Comparison of ENCODE assay signal across 12 mouse cellular contexts in genomic region chr17:72938026-72938795, GRCm38 (mm10). TPM values are rescaled to one million over a fixed set of nuclear protein-coding genes. Genes with fewer than 3 reads are reported as not detected.
A peak's percentile ranks its signal among the peaks of the same experiment; 100 is the strongest.
DNase-seq lines count a peak whose midpoint lies in the region; ATAC-seq and TF ChIP-seq lines count a peak whose summit lies in the region.
"Had no signal": no experiment of that assay in that cellular context is flagged by ENCODE, and none has a peak within 500 bp of the region (broad histone marks: within the 10 kb centered on the region; RNA-seq: fewer than 3 reads in every experiment).

No protein-coding gene starts in this region.

- WGBS in spleen, adult 2 months = 77% methylated on average over 11 of the region's 11 CpGs
- 55% methylated on average over 11 of the region's 11 CpGs for WGBS in heart, embryonic 16.5 days
- WGBS in stomach, embryonic 15.5 days = 69% methylated on average over 11 of the region's 11 CpGs
- 89% methylated on average over 11 of the region's 11 CpGs for WGBS in forebrain, embryonic 11.5 days

- intact Hi-C loops in heart, postnatal 36 days (cut with DNase I) = loop anchor here (5.0 kb wide), 1 partner anchor 34 kb away; no protein-coding TSS in a partner anchor

- peaks cover 50% of the 10 kb centered on the region for H3K36me3 ChIP-seq in spleen, adult 2 months (ENCODE audit: control insufficient read depth, insufficient read depth, low read length)
- H3K36me3 ChIP-seq in heart, embryonic 16.5 days (ENCODE audit: control insufficient read depth, insufficient read depth) = peaks cover 38% of the 10 kb centered on the region
- H3K36me3 ChIP-seq in stomach, embryonic 15.5 days = peaks cover 16% of the 10 kb centered on the region
- H3K36me3 ChIP-seq in forebrain, embryonic 11.5 days (ENCODE audit: control insufficient read depth, insufficient read depth, low read length) = peaks cover 9% of the 10 kb centered on the region; the same call in 1 of the 2 replicates

- no peaks in the 10 kb centered on the region for H3K9me3 ChIP-seq in heart, embryonic 16.5 days (replicated peaks; ENCODE audit: control insufficient read depth, low read length)
- no peaks in the 10 kb centered on the region for H3K9me3 ChIP-seq in stomach, embryonic 15.5 days
- no peaks in the 10 kb centered on the region; the same call in 1 of the 2 replicates for H3K9me3 ChIP-seq in forebrain, embryonic 11.5 days (ENCODE audit: control insufficient read depth, low read length)
- H3K9me3 ChIP-seq: hindbrain, embryonic 13.5 days had no signal

- ATAC-seq in heart, embryonic 16.5 days (replicated peaks; ENCODE audit: extremely low read depth, insufficient read depth, low FRiP score) = peak; percentile 18
- peak; percentile 68; the same call in 1 of the 2 replicates for ATAC-seq in stomach, embryonic 15.5 days (ENCODE audit: insufficient read depth, low FRiP score, low read depth)
- ATAC-seq in forebrain, embryonic 11.5 days (replicated peaks; ENCODE audit: low FRiP score) = no peak
- ATAC-seq: midbrain, embryonic 13.5 days had no signal

- TF ChIP-seq CTCF in spleen, adult 2 months (IDR thresholded peaks at IDR 0.05; ENCODE audit: extremely low read depth, insufficient read depth, insufficient read length, insufficient replicate concordance) = no peak

- no peak for TF ChIP-seq POLR2A in spleen, adult 2 months (IDR thresholded peaks at IDR 0.05; ENCODE audit: low read depth, low read length)

- H3K9ac ChIP-seq in heart, embryonic 16.5 days (ENCODE audit: low read length) = peak overlapping the region; percentile 39
- H3K9ac ChIP-seq in stomach, embryonic 15.5 days = no peak overlapping the region
- H3K9ac ChIP-seq in forebrain, embryonic 11.5 days (ENCODE audit: low read length) = no peak overlapping the region
- H3K9ac ChIP-seq: hindbrain, embryonic 13.5 days; midbrain, embryonic 13.5 days had no signal

- H3K4me3 ChIP-seq in spleen, adult 2 months (ENCODE audit: extremely low read depth, insufficient read depth, insufficient read length) = no peak overlapping the region
- no peak overlapping the region; the same call in 1 of the 2 replicates for H3K4me3 ChIP-seq in heart, embryonic 16.5 days (ENCODE audit: low read length)
- no peak overlapping the region for H3K4me3 ChIP-seq in stomach, embryonic 15.5 days (replicated peaks)
- no peak overlapping the region for H3K4me3 ChIP-seq in forebrain, embryonic 11.5 days (ENCODE audit: low read depth, low read length)
- H3K4me3 ChIP-seq: hindbrain, embryonic 13.5 days; midbrain, embryonic 13.5 days had no signal

- H3K4me2 ChIP-seq in heart, embryonic 16.5 days (ENCODE audit: low read depth, low read length) = peak overlapping the region; percentile 21; the same call in 1 of the 2 replicates
- H3K4me2 ChIP-seq in stomach, embryonic 15.5 days = no peak overlapping the region
- H3K4me2 ChIP-seq in forebrain, embryonic 11.5 days (ENCODE audit: low read depth, low read length, severe bottlenecking) = no peak overlapping the region
- H3K4me2 ChIP-seq: hindbrain, embryonic 13.5 days; midbrain, embryonic 13.5 days had no signal

- DNase-seq in heart, adult 11 months = peak; percentile 97
- DNase-seq in heart, postnatal 36 days = no peak
- DNase-seq in spleen, adult 2 months (ENCODE audit: low read depth in 1 of 2, low spot score in 2 of 2) = no peak
- no peak for DNase-seq in spleen, postnatal 36 days (ENCODE audit: low spot score in 2 of 2)
- no peak for DNase-seq in forebrain, embryonic 11.5 days (ENCODE audit: low spot score)
- DNase-seq in thymus, postnatal 25 days = no peak
- DNase-seq: right cerebral cortex, adult 18-20 months had no signal

- peaks cover 53% of the 10 kb centered on the region; the same call in 1 of the 2 replicates for H3K4me1 ChIP-seq in spleen, adult 2 months (ENCODE audit: control insufficient read depth, insufficient read depth, insufficient read length)
- peaks cover 78% of the 10 kb centered on the region for H3K4me1 ChIP-seq in heart, embryonic 16.5 days (ENCODE audit: control insufficient read depth, insufficient read depth, low read length)
- H3K4me1 ChIP-seq in stomach, embryonic 15.5 days = peaks cover 27% of the 10 kb centered on the region
- 0 out of 2 replicates have a peak, but pooled peaks cover 3% of the 10 kb centered on the region for H3K4me1 ChIP-seq in forebrain, embryonic 11.5 days (replicated peaks; ENCODE audit: control insufficient read depth, insufficient read depth, low read length)

- no peaks in the 10 kb centered on the region for H3K27me3 ChIP-seq in spleen, adult 2 months (ENCODE audit: control insufficient read depth, insufficient read depth, low read length)
- no peaks in the 10 kb centered on the region for H3K27me3 ChIP-seq in heart, embryonic 16.5 days (ENCODE audit: control insufficient read depth, insufficient read depth, low read length)
- no peaks in the 10 kb centered on the region for H3K27me3 ChIP-seq in stomach, embryonic 15.5 days (replicated peaks)
- no peaks in the 10 kb centered on the region for H3K27me3 ChIP-seq in forebrain, embryonic 11.5 days (ENCODE audit: control insufficient read depth, insufficient read depth, low read length)
- H3K27me3 ChIP-seq: CH12.LX; hindbrain, embryonic 13.5 days; midbrain, embryonic 13.5 days had no signal

- peak overlapping the region; percentile 44 for H3K27ac ChIP-seq in spleen, adult 2 months (ENCODE audit: insufficient read depth, low read length)
- H3K27ac ChIP-seq in heart, embryonic 16.5 days (ENCODE audit: low read length) = peak overlapping the region; percentile 83
- H3K27ac ChIP-seq in stomach, embryonic 15.5 days = peak overlapping the region; percentile 72
- no peak overlapping the region for H3K27ac ChIP-seq in forebrain, embryonic 11.5 days (ENCODE audit: low read depth, low read length)
- H3K27ac ChIP-seq: hindbrain, embryonic 13.5 days; midbrain, embryonic 13.5 days had no signal

RNA-seq across cellular contexts. Expression of gene Lbh, which starts 20.1 kb away (rescaled TPM):
- 100 to 1,000 TPM; 339 to 436 TPM for total RNA-seq in heart, postnatal 36 days (2021)
- polyA plus RNA-seq in spleen, adult 2 months (2012; rRNA removed) = 171 and 212 TPM in 2 replicates
- 28.4 and 30.1 TPM in 2 replicates for polyA plus RNA-seq in heart, embryonic 16.5 days (2015; fragmentation: Nextera tagmentation; extraction: Ambion mirVana)
- polyA plus RNA-seq in stomach, embryonic 15.5 days (2015; fragmentation: Nextera tagmentation; extraction: Ambion mirVana) = 5.3 and 6.0 TPM in 2 replicates
- 2.9 and 3.3 TPM in 2 replicates for polyA plus RNA-seq in forebrain, embryonic 11.5 days (2014; fragmentation: Nextera tagmentation; extraction: Ambion mirVana)
